Mouse (Mus musculus) limb, embryonic 11.5 days (tissue): ENCODE results near the gene Foxn4. TPM values are rescaled to one million over a fixed set of nuclear protein-coding genes. Genes with fewer than 3 reads are reported as not detected.

Experiments used
- ATAC-seq: fragments of 200-750 bp; cut with Nextera tagmentation; 2 replicates; pipeline ENCODE4 v1.8.0; 2017; ENCODE audit warnings: low read depth; ENCODE audit not compliant: insufficient number of reproducible peaks, low FRiP score, low TSS enrichment
- DNase-seq: peaks from one replicate; pipeline ENCODE4 v3.0.0-alpha.2; 2015; ENCODE audit warnings: low spot score
- H3K27ac ChIP-seq: fragments of 300-500 bp; sonication (generic); replicated peaks from 2 replicates; pipeline ENCODE4 v1.5.1; 2014; ENCODE audit warnings: low read depth, mild to moderate bottlenecking, low read length
- H3K27me3 ChIP-seq: fragments of 300-500 bp; sonication (generic); 2 replicates; pipeline ENCODE4 v1.6.1; 2014; ENCODE audit warnings: mild to moderate bottlenecking, low read length, mixed read lengths; ENCODE audit not compliant: control insufficient read depth, insufficient read depth
- H3K36me3 ChIP-seq: fragments of 300-500 bp; sonication (generic); 2 replicates; pipeline ENCODE4 v1.6.1; 2014; ENCODE audit warnings: mild to moderate bottlenecking, low read length, moderate library complexity, mixed read lengths; ENCODE audit not compliant: control insufficient read depth, insufficient read depth
- H3K4me1 ChIP-seq: fragments of 300-500 bp; sonication (generic); 2 replicates; pipeline ENCODE4 v1.6.1; 2014; ENCODE audit warnings: low read length, mixed read lengths; ENCODE audit not compliant: control insufficient read depth, insufficient read depth
- H3K4me2 ChIP-seq: fragments of 300-500 bp; sonication (generic); 2 replicates; pipeline ENCODE4 v1.6.1; 2014; ENCODE audit warnings: low read depth, mild to moderate bottlenecking, moderate library complexity; ENCODE audit not compliant: severe bottlenecking
- H3K4me3 ChIP-seq: fragments of 300-500 bp; sonication (generic); 2 replicates; pipeline ENCODE4 v1.5.1; 2014; ENCODE audit warnings: low read depth, low read length
- H3K9ac ChIP-seq: fragments of 300-500 bp; sonication (generic); 2 replicates; pipeline ENCODE4 v1.6.1; 2014; ENCODE audit warnings: mild to moderate bottlenecking, low read length
- H3K9me3 ChIP-seq: fragments of 300-500 bp; sonication (generic); 2 replicates; pipeline ENCODE4 v1.6.1; 2016; ENCODE audit warnings: low read length; ENCODE audit not compliant: control insufficient read depth
- WGBS: fragments of 180-500 bp; shearing (Covaris S2); extraction: QIAGEN DNeasy Blood & Tissue Kit; methylation state at CpG from one replicate; pipeline ENCODE4 v1.1.7; 2014; 5-methylcytosine and 5-hydroxymethylcytosine counted together
- polyA plus RNA-seq: library from polyadenylated mRNA; unstranded; fragments of >200 nt; fragmentation: Nextera tagmentation; extraction: Ambion mirVana; gene quantifications from 2 replicates; pipeline ENCODE4 v1.2.1, GENCODE M21; 2014

The Foxn4 gene
- polyA plus RNA-seq, 1 experiment from 2014 or later: not detected

DNA sequence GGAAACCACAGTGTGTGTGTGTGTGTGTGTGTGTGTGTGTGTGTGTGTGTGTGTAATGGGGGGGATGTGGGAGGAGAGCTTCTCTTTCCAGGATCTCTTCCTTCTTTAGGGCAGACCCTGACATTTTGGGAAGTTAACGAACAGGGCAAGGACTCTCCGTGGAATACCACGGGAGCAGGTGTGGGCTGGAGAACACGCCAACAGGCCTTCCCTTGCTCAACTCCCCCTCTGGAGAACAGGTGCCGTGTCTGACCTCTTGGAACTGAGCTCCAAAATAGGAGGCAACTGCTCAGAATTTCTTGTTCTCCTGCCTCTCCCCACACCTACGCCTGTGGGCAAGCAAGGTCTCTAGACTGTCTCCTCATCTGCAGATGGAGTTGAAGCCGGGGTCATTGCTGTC is 4.1 kb downstream of the Foxn4 start:
- H3K9ac ChIP-seq: no peak overlapping the region
- H3K4me2 ChIP-seq: no peak overlapping the region
- ATAC-seq: no peak
- 63% methylated on average over 7 of the region's 7 CpGs for WGBS
- H3K27ac ChIP-seq: no peak overlapping the region
- no peaks in the 10 kb centered on the region for H3K36me3 ChIP-seq
- peaks cover 43% of the 10 kb centered on the region for H3K27me3 ChIP-seq
- no peaks in the 10 kb centered on the region for H3K9me3 ChIP-seq
- peaks cover 15% of the 10 kb centered on the region for H3K4me1 ChIP-seq
- DNase-seq: no peak
- no peak overlapping the region for H3K4me3 ChIP-seq

DNA sequence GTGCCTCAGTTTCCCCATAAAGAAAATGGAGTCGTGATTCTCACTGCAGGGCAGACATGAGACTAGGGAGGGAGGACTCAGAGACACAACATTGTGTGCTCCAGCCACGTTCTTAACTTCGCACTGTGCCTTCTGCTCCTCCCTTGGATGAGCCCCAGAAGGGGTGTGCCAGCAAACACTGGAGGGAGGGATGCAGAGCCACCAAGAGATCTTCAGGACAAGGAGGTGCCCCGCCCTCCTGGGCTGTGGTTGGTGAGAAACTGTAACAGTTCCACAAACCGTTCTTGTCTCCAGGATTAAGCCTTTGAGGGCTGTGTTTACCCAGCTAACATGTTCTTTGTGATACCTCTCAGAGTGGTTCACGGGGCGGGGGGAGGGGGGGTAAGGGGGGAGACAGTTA is 5.0 kb downstream of the Foxn4 start:
- no peak for DNase-seq
- Histone ChIP-seq H3K27ac (no peak overlapping the region), H3K9me3 (no peaks in the 10 kb centered on the region), H3K36me3 (no peaks in the 10 kb centered on the region), H3K9ac (no peak overlapping the region), H3K4me2 (no peak overlapping the region), H3K4me3 (no peak overlapping the region), H3K4me1 (peaks cover 11% of the 10 kb centered on the region), H3K27me3 (peaks cover 34% of the 10 kb centered on the region)
- WGBS: 47% methylated on average over 7 of the region's 7 CpGs
- no peak for ATAC-seq

GRCm38 (mm10) chr5:114264791-114265190 is 8.8 kb downstream of the Foxn4 start:
- H3K4me1 ChIP-seq: peaks cover 2% of the 10 kb centered on the region; the same call in 1 of the 2 replicates
- ATAC-seq: no peak
- no peak overlapping the region for H3K9ac ChIP-seq
- 87% methylated on average over 8 of the region's 8 CpGs for WGBS
- H3K4me3 ChIP-seq: no peak overlapping the region
- no peak overlapping the region for H3K4me2 ChIP-seq
- peaks cover 4% of the 10 kb centered on the region; the same call in 1 of the 2 replicates for H3K27me3 ChIP-seq
- H3K9me3 ChIP-seq: no peaks in the 10 kb centered on the region
- H3K36me3 ChIP-seq: no peaks in the 10 kb centered on the region
- no peak for DNase-seq
- H3K27ac ChIP-seq: no peak overlapping the region

DNA sequence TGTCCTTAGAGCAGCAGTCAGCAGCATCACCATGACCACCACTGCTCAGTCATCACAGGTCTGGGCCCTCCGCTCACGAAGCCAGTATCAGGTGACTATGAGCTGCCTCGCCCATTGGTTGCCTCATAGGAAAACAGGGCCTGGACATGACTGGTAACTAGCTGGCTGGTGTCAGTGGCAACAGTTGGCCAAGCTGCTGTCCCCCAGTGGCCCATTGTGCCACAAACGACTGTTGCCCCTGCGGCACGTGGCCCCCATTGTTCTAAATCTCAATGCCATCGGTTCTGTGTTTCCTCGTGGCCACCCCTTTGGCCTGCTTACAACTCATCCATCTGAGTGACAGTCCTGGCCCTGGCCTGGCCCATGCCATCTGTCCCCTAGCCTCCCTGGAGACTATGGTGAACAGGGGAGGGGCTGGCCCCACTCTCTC is 9.6 kb downstream of the Foxn4 start:
- no peaks in the 10 kb centered on the region for H3K4me1 ChIP-seq
- no peak overlapping the region for H3K4me2 ChIP-seq
- H3K27ac ChIP-seq: no peak overlapping the region
- no peak overlapping the region for H3K9ac ChIP-seq
- 80% methylated on average over 8 of the region's 8 CpGs for WGBS
- no peak overlapping the region for H3K4me3 ChIP-seq
- ATAC-seq (no peak), DNase-seq (no peak)
- H3K36me3 ChIP-seq: no peaks in the 10 kb centered on the region
- H3K9me3 ChIP-seq: no peaks in the 10 kb centered on the region
- H3K27me3 ChIP-seq: peaks cover 4% of the 10 kb centered on the region; the same call in 1 of the 2 replicates

- no peak for DNase-seq
- no peak overlapping the region for H3K27ac ChIP-seq
- H3K4me1 ChIP-seq: peaks cover 5% of the 10 kb centered on the region; the same call in 1 of the 2 replicates
- no peak overlapping the region for H3K4me2 ChIP-seq
- H3K4me3 ChIP-seq: no peak overlapping the region
- no peaks in the 10 kb centered on the region for H3K36me3 ChIP-seq
- no peak for ATAC-seq
- no peaks in the 10 kb centered on the region for H3K9me3 ChIP-seq
- H3K9ac ChIP-seq: no peak overlapping the region
- no peaks in the 10 kb centered on the region for H3K27me3 ChIP-seq
These were observed 12.1 kb downstream of the Foxn4 start for GRCm38 (mm10) chr5:114261494-114261893.

GRCm38 (mm10) chr5:114259495-114259894 is 14.1 kb downstream of the Foxn4 start:
- no peaks in the 10 kb centered on the region for H3K27me3 ChIP-seq
- H3K9me3 ChIP-seq: no peaks in the 10 kb centered on the region
- DNase-seq (no peak), ATAC-seq (no peak)
- no peak overlapping the region for H3K27ac ChIP-seq
- H3K4me3 ChIP-seq: no peak overlapping the region
- no peaks in the 10 kb centered on the region for H3K36me3 ChIP-seq
- WGBS: 69% methylated on average over 10 of the region's 10 CpGs
- H3K4me1 ChIP-seq: peaks cover 5% of the 10 kb centered on the region; the same call in 1 of the 2 replicates
- H3K4me2 ChIP-seq: no peak overlapping the region
- H3K9ac ChIP-seq: no peak overlapping the region

DNA sequence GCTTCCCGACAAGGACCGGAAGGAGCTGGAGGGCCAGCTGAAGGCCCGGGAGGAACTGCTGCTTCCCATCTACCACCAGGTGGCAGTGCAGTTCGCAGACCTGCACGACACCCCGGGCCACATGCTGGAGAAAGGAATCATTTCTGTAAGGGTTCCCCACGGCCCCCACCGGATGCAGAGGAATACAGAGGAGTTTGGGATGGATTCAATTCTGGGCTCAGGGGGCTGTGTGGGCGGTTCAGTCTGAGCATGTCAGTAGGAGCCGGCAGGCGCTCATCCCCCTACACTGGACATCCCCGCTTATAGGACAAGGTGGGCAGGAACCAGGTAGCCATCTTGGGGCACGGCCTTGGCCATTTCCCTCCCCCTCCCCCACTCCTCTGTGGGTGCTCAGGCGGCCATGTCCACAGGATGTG is 25.4 kb downstream of the Foxn4 start:
- peak overlapping the region; percentile 33; the same call in 1 of the 2 replicates for H3K4me2 ChIP-seq
- H3K4me1 ChIP-seq: 0 out of 2 replicates have a peak, but pooled peaks cover 5% of the 10 kb centered on the region
- peak; percentile 92 for DNase-seq
- no peaks in the 10 kb centered on the region for H3K36me3 ChIP-seq
- H3K27me3 ChIP-seq: no peaks in the 10 kb centered on the region
- peak; percentile 44; the same call in 1 of the 2 replicates for ATAC-seq
- no peak overlapping the region; the same call in 1 of the 2 replicates for H3K9ac ChIP-seq
- no peak overlapping the region for H3K4me3 ChIP-seq
- no peak overlapping the region for H3K27ac ChIP-seq
- WGBS: 17% methylated on average over 14 of the region's 14 CpGs
- H3K9me3 ChIP-seq: no peaks in the 10 kb centered on the region

DNA sequence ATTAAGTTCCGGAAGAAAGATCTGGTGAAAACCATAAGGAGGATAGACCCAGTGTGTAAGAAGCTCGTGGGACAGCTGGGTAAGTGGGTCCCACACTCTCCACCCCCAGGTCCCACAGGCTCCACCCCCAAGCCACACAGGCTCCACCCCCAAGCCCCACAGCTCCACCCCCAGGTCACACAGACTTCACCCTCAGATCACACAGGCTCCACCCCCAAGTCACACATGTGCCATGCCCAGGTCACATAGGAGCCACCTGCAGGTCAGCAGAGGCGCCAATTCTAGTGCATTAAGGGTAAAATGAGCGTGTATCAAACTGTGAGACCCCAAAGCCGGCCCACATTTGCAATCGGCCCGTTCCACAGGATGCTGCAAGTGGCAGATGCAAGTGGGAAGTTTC is 27.1 kb downstream of the Foxn4 start:
- ATAC-seq (no peak), DNase-seq (no peak)
- Histone ChIP-seq H3K9ac (no peak overlapping the region), H3K36me3 (no peaks in the 10 kb centered on the region), H3K4me2 (no peak overlapping the region), H3K4me3 (no peak overlapping the region), H3K27ac (no peak overlapping the region), H3K27me3 (no peaks in the 10 kb centered on the region), H3K4me1 (0 out of 2 replicates have a peak, but pooled peaks cover 5% of the 10 kb centered on the region), H3K9me3 (no peaks in the 10 kb centered on the region)
- 74% methylated on average over 7 of the region's 7 CpGs for WGBS

DNA sequence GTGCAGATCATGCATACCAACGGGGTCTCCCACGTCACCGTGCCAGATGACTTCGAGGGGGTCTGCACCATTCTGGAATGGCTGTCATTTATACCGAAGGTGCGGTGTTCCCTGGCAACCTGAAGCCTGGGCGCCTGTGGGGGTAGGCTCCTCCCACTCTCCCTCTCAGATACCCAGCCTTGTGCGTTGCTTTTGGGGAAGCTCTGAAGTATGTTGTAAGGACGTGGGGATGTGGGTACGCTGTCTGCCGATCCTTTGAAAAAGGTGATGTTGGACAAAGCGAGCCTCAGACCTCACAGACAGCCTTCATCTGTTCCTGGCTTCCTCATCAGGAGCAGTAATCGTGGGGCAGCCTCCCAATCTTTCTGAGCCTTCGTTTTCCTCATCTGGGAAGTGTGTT is 33.9 kb downstream of the Foxn4 start:
- WGBS: 48% methylated on average over 14 of the region's 14 CpGs
- Histone ChIP-seq H3K27ac (no peak overlapping the region), H3K9me3 (no peaks in the 10 kb centered on the region), H3K4me3 (no peak overlapping the region), H3K27me3 (no peaks in the 10 kb centered on the region), H3K36me3 (no peaks in the 10 kb centered on the region), H3K9ac (no peak overlapping the region), H3K4me2 (no peak overlapping the region), H3K4me1 (no peaks in the 10 kb centered on the region)
- ATAC-seq (no peak), DNase-seq (no peak)
